Mouse (Mus musculus) heart, adult 11 months (tissue): Measurements from ENCODE around the gene Col4a4.

Experiments
- DNase-seq: peaks from one replicate; pipeline ENCODE4 v3.0.0; 2022

Gene Col4a4

GRCm38 (mm10) chr1:82411521-82411920 lies 175.1 kb downstream of the Col4a4 start:
- peak; percentile 61 for DNase-seq

GRCm38 (mm10) chr1:82410548-82410947 lies 176.1 kb downstream of the Col4a4 start:
- peak; percentile 65 for DNase-seq

GRCm38 (mm10) chr1:82409271-82409670 lies 177.4 kb downstream of the Col4a4 start:
- DNase-seq: peak; percentile 81

- DNase-seq: peak; percentile 66
Observed at GRCm38 (mm10) chr1:82407786-82408185, 178.9 kb downstream of the Col4a4 start.
